Mouse (Mus musculus) spleen, adult 2 months (tissue): ENCODE measurements around the gene Topaz1.

Experiments
- CTCF ChIP-seq: fragments of 200-500 bp; IDR thresholded peaks from 2 replicates; pipeline ENCODE4 v1.5.1; 2011; ENCODE audit warnings: mild to moderate bottlenecking, inconsistent platforms; ENCODE audit not compliant: insufficient read depth, insufficient read length, insufficient replicate concordance; ENCODE audit errors: extremely low read depth
- POLR2A ChIP-seq: fragments of 200-500 bp; IDR thresholded peaks from 2 replicates; pipeline ENCODE4 v1.6.1; 2011; ENCODE audit warnings: low read depth, low read length, inconsistent platforms

DNA sequence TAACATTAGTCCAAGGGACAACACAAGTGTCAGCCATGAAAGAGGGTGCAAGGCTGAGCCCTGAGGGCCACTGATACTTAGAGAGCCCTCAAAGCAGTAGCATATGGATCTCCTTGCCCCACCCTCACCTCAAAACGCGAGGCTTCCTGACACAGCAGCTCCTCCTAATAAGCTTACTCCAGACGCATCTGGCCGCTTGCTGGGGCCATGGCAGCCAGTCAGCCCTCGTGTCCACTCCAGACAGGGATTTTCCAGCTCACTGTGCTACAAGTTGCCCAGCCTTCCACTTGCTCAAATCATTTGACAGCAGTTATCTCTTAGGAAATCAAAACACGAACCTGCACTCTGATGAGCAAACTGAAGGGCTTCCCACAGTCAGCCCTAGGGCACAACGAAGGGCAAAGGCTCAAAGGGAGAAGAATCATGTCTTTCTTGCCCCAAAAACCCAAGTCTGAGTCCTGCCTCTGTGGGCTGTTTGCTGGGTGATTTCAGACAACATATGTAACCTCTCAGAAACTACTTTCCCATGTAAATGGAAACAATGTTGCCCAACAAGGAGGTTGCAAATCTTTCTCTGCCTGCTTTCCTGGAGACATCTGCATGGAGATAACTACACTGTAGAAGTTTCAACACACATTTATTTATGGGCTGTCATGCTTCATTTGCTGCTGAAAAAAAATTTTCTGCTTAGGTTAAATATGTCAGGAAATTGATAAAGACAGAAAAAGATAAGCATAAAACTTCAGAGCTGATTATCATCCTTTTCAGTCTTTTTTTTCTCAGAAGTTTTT, 30.8 kb upstream of the Topaz1 start:
- no peak for TF ChIP-seq CTCF
- TF ChIP-seq POLR2A: no peak
